15 mouse cellular contexts compared by ENCODE assay signal in genomic region chr3:117108966-117109700, GRCm38 (mm10).
A peak's percentile ranks its signal among the peaks of the same experiment; 100 is the strongest.
DNase-seq lines count a peak whose midpoint lies in the region; ATAC-seq and TF ChIP-seq lines count a peak whose summit lies in the region.
"Had no signal": no experiment of that assay in that cellular context is flagged by ENCODE, and none has a peak within 500 bp of the region (broad histone marks: within the 10 kb centered on the region; RNA-seq: fewer than 3 reads in every experiment).

No protein-coding gene starts in this region.

- H3K4me3 ChIP-seq in kidney, embryonic 16.5 days (ENCODE audit: low read length) = no peak overlapping the region
- no peak overlapping the region for H3K4me3 ChIP-seq in embryonic facial prominence, embryonic 13.5 days
- H3K4me3 ChIP-seq in limb, embryonic 14.5 days (replicated peaks; ENCODE audit: low read length) = no peak overlapping the region
- H3K4me3 ChIP-seq: hindbrain, embryonic 10.5 days; intestine, embryonic 15.5 days; layer of hippocampus, adult 2 months had no signal

- no peak for ATAC-seq in kidney, embryonic 16.5 days (ENCODE audit: low FRiP score, low TSS enrichment)
- ATAC-seq in embryonic facial prominence, embryonic 13.5 days (ENCODE audit: insufficient number of reproducible peaks, insufficient read depth, low FRiP score, low TSS enrichment, low read depth) = no peak
- peak; percentile 57; the same call in 1 of the 2 replicates for ATAC-seq in limb, embryonic 14.5 days (ENCODE audit: low FRiP score, low read depth)
- ATAC-seq: intestine, embryonic 15.5 days had no signal

- H3K9ac ChIP-seq in kidney, embryonic 16.5 days (replicated peaks; ENCODE audit: low read length) = no peak overlapping the region
- H3K9ac ChIP-seq in embryonic facial prominence, embryonic 13.5 days = no peak overlapping the region
- H3K9ac ChIP-seq in limb, embryonic 14.5 days (ENCODE audit: low read depth, low read length, severe bottlenecking) = no peak overlapping the region
- H3K9ac ChIP-seq: intestine, embryonic 15.5 days had no signal

- DNase-seq in heart, adult 11 months = peak; percentile 84
- no peak for DNase-seq in heart, postnatal 4 days
- DNase-seq in kidney, postnatal 10 days = peak; percentile 37
- DNase-seq in limb, embryonic 14.5 days (ENCODE audit: low spot score) = peak; percentile 47
- DNase-seq in layer of hippocampus, adult 8-10 months (ENCODE audit: low spot score in 2 of 2) = no peak
- DNase-seq in layer of hippocampus, adult 9-11 months = no peak
- DNase-seq: cerebellum, adult 11-12 months; gastrocnemius, postnatal 14 days; liver; thymus, postnatal 4 days had no signal

- no peaks in the 10 kb centered on the region for H3K36me3 ChIP-seq in kidney, embryonic 16.5 days (ENCODE audit: insufficient read depth, low read length)
- no peaks in the 10 kb centered on the region for H3K36me3 ChIP-seq in embryonic facial prominence, embryonic 13.5 days
- no peaks in the 10 kb centered on the region for H3K36me3 ChIP-seq in limb, embryonic 14.5 days (ENCODE audit: control insufficient read depth, insufficient read depth, low read length)
- H3K36me3 ChIP-seq: hindbrain, embryonic 10.5 days; intestine, embryonic 15.5 days had no signal

- H3K27me3 ChIP-seq in kidney, embryonic 16.5 days (ENCODE audit: insufficient read depth, low read length) = no peaks in the 10 kb centered on the region
- H3K27me3 ChIP-seq in embryonic facial prominence, embryonic 13.5 days = no peaks in the 10 kb centered on the region
- no peaks in the 10 kb centered on the region for H3K27me3 ChIP-seq in limb, embryonic 14.5 days (ENCODE audit: control insufficient read depth, insufficient read depth, low read length)
- H3K27me3 ChIP-seq: intestine, embryonic 15.5 days had no signal

- no peaks in the 10 kb centered on the region for H3K9me3 ChIP-seq in kidney, embryonic 16.5 days (ENCODE audit: low read length)
- no peaks in the 10 kb centered on the region for H3K9me3 ChIP-seq in embryonic facial prominence, embryonic 13.5 days
- no peaks in the 10 kb centered on the region for H3K9me3 ChIP-seq in limb, embryonic 14.5 days (ENCODE audit: control insufficient read depth, low read length)
- H3K9me3 ChIP-seq: hindbrain, embryonic 10.5 days; intestine, embryonic 15.5 days had no signal

- no peaks in the 10 kb centered on the region for H3K4me1 ChIP-seq in kidney, embryonic 16.5 days (ENCODE audit: insufficient read depth, low read length)
- peaks cover 26% of the 10 kb centered on the region for H3K4me1 ChIP-seq in embryonic facial prominence, embryonic 13.5 days
- peaks cover 11% of the 10 kb centered on the region; the same call in 1 of the 2 replicates for H3K4me1 ChIP-seq in limb, embryonic 14.5 days (ENCODE audit: control insufficient read depth, insufficient read depth, low read length)
- H3K4me1 ChIP-seq: hindbrain, embryonic 10.5 days; intestine, embryonic 15.5 days had no signal

- TF ChIP-seq POLR2A in limb, embryonic 14.5 days (IDR thresholded peaks at IDR 0.05; ENCODE audit: borderline replicate concordance, extremely low read depth, insufficient read depth, insufficient read length) = no peak

- 52% methylated on average over 8 of the region's 8 CpGs for WGBS in kidney, embryonic 16.5 days
- WGBS in embryonic facial prominence, embryonic 13.5 days = 12% methylated on average over 8 of the region's 8 CpGs
- 16% methylated on average over 8 of the region's 8 CpGs for WGBS in limb, embryonic 14.5 days

- H3K4me2 ChIP-seq in kidney, embryonic 16.5 days (replicated peaks; ENCODE audit: low read depth, low read length) = no peak overlapping the region
- H3K4me2 ChIP-seq in embryonic facial prominence, embryonic 13.5 days = peak overlapping the region; percentile 36
- peak overlapping the region; percentile 17; the same call in 1 of the 2 replicates for H3K4me2 ChIP-seq in limb, embryonic 14.5 days (replicated peaks; ENCODE audit: low read depth, low read length, severe bottlenecking)
- H3K4me2 ChIP-seq: intestine, embryonic 15.5 days had no signal

- H3K27ac ChIP-seq in kidney, embryonic 16.5 days (ENCODE audit: low read length) = no peak overlapping the region
- H3K27ac ChIP-seq in embryonic facial prominence, embryonic 13.5 days = peak overlapping the region; percentile 66
- H3K27ac ChIP-seq in limb, embryonic 14.5 days (replicated peaks; ENCODE audit: low read depth, low read length) = no peak overlapping the region
- H3K27ac ChIP-seq: hindbrain, embryonic 10.5 days; intestine, embryonic 15.5 days; layer of hippocampus, adult 2 months had no signal

Comparison
In these comparisons a context has a peak if more than half of its experiments do, and no peak if none do; other contexts are left out.
1. DNase-seq: peak in heart, adult 11 months (single experiment), kidney, postnatal 10 days (single experiment) and limb, embryonic 14.5 days (single experiment); none in heart, postnatal 4 days (single experiment), layer of hippocampus, adult 8-10 months (0 of 2) and layer of hippocampus, adult 9-11 months (single experiment).